Mouse (Mus musculus) forebrain, embryonic 15.5 days (tissue): ENCODE measurements around the gene Sppl3. TPM values are rescaled to one million over a fixed set of nuclear protein-coding genes. Genes with fewer than 3 reads are reported as not detected.
A peak's percentile ranks its signal among the peaks of the same experiment; 100 is the strongest.

Experiments used
- ATAC-seq: fragments of 200-750 bp; cut with Nextera tagmentation; replicated peaks from 2 replicates; pipeline ENCODE4 v1.8.0; 2017; ENCODE audit warnings: mild to moderate bottlenecking, moderate TSS enrichment, moderate library complexity
- H3K27ac ChIP-seq: fragments of 300-500 bp; sonication (generic); replicated peaks from 2 replicates; pipeline ENCODE4 v1.5.1; 2015; ENCODE audit warnings: mild to moderate bottlenecking, inconsistent platforms
- H3K27me3 ChIP-seq: fragments of 300-500 bp; sonication (generic); 2 replicates; pipeline ENCODE4 v1.6.1; 2015; ENCODE audit warnings: inconsistent platforms
- H3K36me3 ChIP-seq: fragments of 300-500 bp; sonication (generic); 2 replicates; pipeline ENCODE4 v1.6.1; 2015; ENCODE audit warnings: mild to moderate bottlenecking, inconsistent platforms
- H3K4me1 ChIP-seq: fragments of 300-500 bp; sonication (generic); 2 replicates; pipeline ENCODE4 v1.6.1; 2015; ENCODE audit warnings: inconsistent platforms
- H3K4me2 ChIP-seq: fragments of 300-500 bp; sonication (generic); replicated peaks from 2 replicates; pipeline ENCODE4 v1.6.1; 2015; ENCODE audit warnings: mild to moderate bottlenecking, inconsistent platforms
- H3K4me3 ChIP-seq: fragments of 300-500 bp; sonication (generic); 2 replicates; pipeline ENCODE4 v1.5.1; 2015; ENCODE audit warnings: mild to moderate bottlenecking, inconsistent platforms
- H3K9ac ChIP-seq: fragments of 300-500 bp; sonication (generic); replicated peaks from 2 replicates; pipeline ENCODE4 v1.6.1; 2015; ENCODE audit warnings: mild to moderate bottlenecking, inconsistent platforms
- H3K9me3 ChIP-seq: fragments of 300-500 bp; sonication (generic); 2 replicates; pipeline ENCODE4 v1.6.1; 2016; ENCODE audit warnings: inconsistent platforms
- WGBS: fragments of 180-500 bp; shearing (Covaris S2); methylation state at CpG from one replicate; pipeline ENCODE4 v1.1.7; 2015; ENCODE audit warnings: mixed read lengths; 5-methylcytosine and 5-hydroxymethylcytosine counted together
- polyA plus RNA-seq: library from polyadenylated mRNA; unstranded; fragments of >200 nt; fragmentation: Nextera tagmentation; extraction: Ambion mirVana; gene quantifications from 2 replicates; pipeline ENCODE4 v1.2.1, GENCODE M21; 2015

Gene Sppl3
- polyA plus RNA-seq, 1 experiment from 2014 or later = 19.2 TPM

- no peaks in the 10 kb centered on the region for H3K36me3 ChIP-seq
- no peak overlapping the region for H3K4me2 ChIP-seq
- H3K9me3 ChIP-seq = no peaks in the 10 kb centered on the region
- WGBS = 81% methylated on average over 3 of the region's 3 CpGs
- H3K9ac ChIP-seq = no peak overlapping the region
- ATAC-seq = no peak
- H3K4me1 ChIP-seq = peaks cover 17% of the 10 kb centered on the region
- H3K27me3 ChIP-seq = no peaks in the 10 kb centered on the region
- H3K4me3 ChIP-seq = no peak overlapping the region
- H3K27ac ChIP-seq = no peak overlapping the region
These were observed 129.8 kb downstream of the Sppl3 start for GRCm38 (mm10) chr5:115140726-115141125.

GRCm38 (mm10) chr5:115142166-115142697 is 131.3 kb downstream of the Sppl3 start:
- no peak overlapping the region for H3K4me2 ChIP-seq
- no peak for ATAC-seq
- no peak overlapping the region for H3K9ac ChIP-seq
- H3K36me3 ChIP-seq = peaks cover 11% of the 10 kb centered on the region
- no peak overlapping the region for H3K27ac ChIP-seq
- H3K4me1 ChIP-seq = peaks cover 17% of the 10 kb centered on the region
- no peaks in the 10 kb centered on the region for H3K27me3 ChIP-seq
- no peak overlapping the region for H3K4me3 ChIP-seq
- H3K9me3 ChIP-seq = no peaks in the 10 kb centered on the region
- 88% methylated on average over 9 of the region's 9 CpGs for WGBS

GRCm38 (mm10) chr5:115143552-115143951 is 132.6 kb downstream of the Sppl3 start:
- 0 out of 2 replicates have a peak overlapping the region, but pooled peaks have one; percentile 10 for H3K9ac ChIP-seq
- peak; percentile 78 for ATAC-seq
- H3K36me3 ChIP-seq = peaks cover 21% of the 10 kb centered on the region
- H3K27me3 ChIP-seq = no peaks in the 10 kb centered on the region
- H3K27ac ChIP-seq = peak overlapping the region; percentile 55
- no peaks in the 10 kb centered on the region for H3K9me3 ChIP-seq
- H3K4me2 ChIP-seq = no peak overlapping the region
- no peak overlapping the region for H3K4me3 ChIP-seq
- peaks cover 17% of the 10 kb centered on the region for H3K4me1 ChIP-seq
- WGBS = 61% methylated on average over 10 of the region's 10 CpGs

- Histone ChIP-seq H3K36me3 (peaks cover 27% of the 10 kb centered on the region), H3K9ac (no peak overlapping the region), H3K4me1 (peaks cover 17% of the 10 kb centered on the region), H3K27me3 (no peaks in the 10 kb centered on the region), H3K4me3 (no peak overlapping the region), H3K9me3 (no peaks in the 10 kb centered on the region), H3K27ac (no peak overlapping the region), H3K4me2 (no peak overlapping the region)
- WGBS = 68% methylated on average over 6 of the region's 6 CpGs
- no peak for ATAC-seq
These were observed 133.5 kb downstream of the Sppl3 start for GRCm38 (mm10) chr5:115144471-115144870.

GRCm38 (mm10) chr5:115145253-115145968 is 134.5 kb downstream of the Sppl3 start:
- Histone ChIP-seq H3K9me3 (no peaks in the 10 kb centered on the region), H3K36me3 (peaks cover 36% of the 10 kb centered on the region), H3K4me2 (no peak overlapping the region), H3K9ac (no peak overlapping the region), H3K4me1 (peaks cover 17% of the 10 kb centered on the region), H3K27ac (no peak overlapping the region), H3K4me3 (no peak overlapping the region), H3K27me3 (no peaks in the 10 kb centered on the region)
- 75% methylated on average over 11 of the region's 11 CpGs for WGBS
- no peak for ATAC-seq

- Histone ChIP-seq H3K27ac (no peak overlapping the region), H3K27me3 (no peaks in the 10 kb centered on the region), H3K9me3 (no peaks in the 10 kb centered on the region), H3K4me2 (no peak overlapping the region), H3K36me3 (peaks cover 42% of the 10 kb centered on the region), H3K4me3 (no peak overlapping the region), H3K4me1 (peaks cover 17% of the 10 kb centered on the region), H3K9ac (no peak overlapping the region)
- WGBS = 87% methylated on average over 6 of the region's 6 CpGs
- no peak for ATAC-seq
These were observed 135.2 kb downstream of the Sppl3 start for GRCm38 (mm10) chr5:115145976-115146746.

GRCm38 (mm10) chr5:115146747-115147130 is 135.8 kb downstream of the Sppl3 start:
- no peak overlapping the region for H3K27ac ChIP-seq

GRCm38 (mm10) chr5:115147388-115147787 is 136.5 kb downstream of the Sppl3 start:
- H3K9me3 ChIP-seq = no peaks in the 10 kb centered on the region
- WGBS = 92% methylated on average over 3 of the region's 3 CpGs
- no peak for ATAC-seq
- H3K36me3 ChIP-seq = peaks cover 42% of the 10 kb centered on the region
- H3K9ac ChIP-seq = no peak overlapping the region
- no peaks in the 10 kb centered on the region for H3K27me3 ChIP-seq
- H3K4me1 ChIP-seq = peaks cover 17% of the 10 kb centered on the region
- H3K4me3 ChIP-seq = no peak overlapping the region
- H3K27ac ChIP-seq = no peak overlapping the region
- H3K4me2 ChIP-seq = no peak overlapping the region

More at GRCm38 (mm10) chr5:115146747-115147130, 135.8 kb downstream of the Sppl3 start:
- Histone ChIP-seq H3K4me1 (peaks cover 17% of the 10 kb centered on the region), H3K4me2 (no peak overlapping the region), H3K9ac (no peak overlapping the region), H3K9me3 (no peaks in the 10 kb centered on the region), H3K4me3 (no peak overlapping the region), H3K27me3 (no peaks in the 10 kb centered on the region), H3K36me3 (peaks cover 42% of the 10 kb centered on the region)
- ATAC-seq = no peak

- Histone ChIP-seq H3K9ac (no peak overlapping the region), H3K9me3 (no peaks in the 10 kb centered on the region), H3K4me2 (no peak overlapping the region), H3K27ac (no peak overlapping the region), H3K4me1 (peaks cover 10% of the 10 kb centered on the region), H3K4me3 (no peak overlapping the region), H3K27me3 (no peaks in the 10 kb centered on the region), H3K36me3 (peaks cover 42% of the 10 kb centered on the region)
- ATAC-seq = no peak
- WGBS = 94% methylated on average over 8 of the region's 8 CpGs
These were observed 137.4 kb downstream of the Sppl3 start for GRCm38 (mm10) chr5:115148378-115148777.

Other genes starting within 250 kb of the Sppl3 start
- 31.4 and 32.8 TPM in 2 replicates for gene Ankrd13a, start 236.5 kb upstream of the Sppl3 start, polyA plus RNA-seq
- 46.6 and 52.5 TPM in 2 replicates for gene Git2, start 235.6 kb upstream of the Sppl3 start, polyA plus RNA-seq
- gene 1500011B03Rik, start 187.7 kb upstream of the Sppl3 start, polyA plus RNA-seq = 215 and 218 TPM in 2 replicates
- gene 4930519G04Rik, start 157.5 kb upstream of the Sppl3 start, polyA plus RNA-seq = not detected in 2 replicates
- gene Gm9936, start 152.5 kb upstream of the Sppl3 start, polyA plus RNA-seq = 1.6 and 2.1 TPM in 2 replicates
- 2.4 and 2.9 TPM in 2 replicates for gene Oasl2, start 114.2 kb upstream of the Sppl3 start, polyA plus RNA-seq
- gene Oasl1, start 87.9 kb upstream of the Sppl3 start, polyA plus RNA-seq = 0.17 and 0.23 TPM in 2 replicates
- gene 2210016L21Rik, start 69.0 kb upstream of the Sppl3 start, polyA plus RNA-seq = 98.1 and 103 TPM in 2 replicates
- not detected in 2 replicates for gene Hnf1a, start 40.0 kb upstream of the Sppl3 start, polyA plus RNA-seq
- 34.6 and 35.0 TPM in 2 replicates for gene Gm10401, start 87.2 kb downstream of the Sppl3 start, polyA plus RNA-seq
- gene Acads, start 108.2 kb downstream of the Sppl3 start, polyA plus RNA-seq = 22.3 and 24.1 TPM in 2 replicates
- 44.4 and 46.2 TPM in 2 replicates for gene Unc119b, start 123.8 kb downstream of the Sppl3 start, polyA plus RNA-seq
- 22.7 and 27.7 TPM in 2 replicates for gene Mlec, start 147.0 kb downstream of the Sppl3 start, polyA plus RNA-seq
- gene Cabp1, start 183.2 kb downstream of the Sppl3 start, polyA plus RNA-seq = 9.2 and 9.8 TPM in 2 replicates
- 96.9 and 98.6 TPM in 2 replicates for gene Pop5, start 224.7 kb downstream of the Sppl3 start, polyA plus RNA-seq